Mouse (Mus musculus) layer of hippocampus, adult 9-11 months (tissue): ENCODE measurements around the gene Dysf.
A peak's percentile ranks its signal among the peaks of the same experiment; 100 is the strongest.
"Not testable (repeated sequence)": the region's sequence is repeated elsewhere in the genome, so short reads cannot be mapped to it uniquely, and the experiment has no call there.

Experiments used
- DNase-seq: peaks from one replicate; pipeline ENCODE4 v3.0.0; 2022

Dysf gene

GRCm38 (mm10) chr6:84008363-84009171 is at the start of gene Dysf:
TSS of gene Dysf (plus strand) at chr6:84008590.
- no peak for DNase-seq

DNA sequence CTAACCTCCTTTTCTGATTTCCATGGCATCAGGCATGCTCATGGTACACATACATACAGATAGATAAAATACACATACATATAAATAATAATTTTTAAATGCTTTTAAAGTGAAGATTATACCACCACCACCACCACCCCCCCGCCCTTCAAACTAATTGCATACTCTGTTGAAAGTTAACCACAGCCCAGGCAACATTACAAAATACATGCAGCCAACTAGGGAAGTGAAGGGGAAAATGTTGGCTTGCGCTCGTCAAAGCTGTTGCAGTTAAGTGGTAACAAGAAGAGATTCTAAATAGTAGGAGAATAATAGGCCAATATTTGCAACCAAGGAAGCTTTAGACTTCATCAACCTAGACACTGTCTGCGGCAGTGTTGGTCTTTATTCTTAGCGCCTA is 20.7 kb upstream of the Dysf start:
- no peak for DNase-seq

- no peak for DNase-seq
Measured at GRCm38 (mm10) chr6:84002716-84003115, 5.7 kb upstream of the Dysf start.

- no peak for DNase-seq
Measured at GRCm38 (mm10) chr6:84004295-84004694, 4.1 kb upstream of the Dysf start.

DNA sequence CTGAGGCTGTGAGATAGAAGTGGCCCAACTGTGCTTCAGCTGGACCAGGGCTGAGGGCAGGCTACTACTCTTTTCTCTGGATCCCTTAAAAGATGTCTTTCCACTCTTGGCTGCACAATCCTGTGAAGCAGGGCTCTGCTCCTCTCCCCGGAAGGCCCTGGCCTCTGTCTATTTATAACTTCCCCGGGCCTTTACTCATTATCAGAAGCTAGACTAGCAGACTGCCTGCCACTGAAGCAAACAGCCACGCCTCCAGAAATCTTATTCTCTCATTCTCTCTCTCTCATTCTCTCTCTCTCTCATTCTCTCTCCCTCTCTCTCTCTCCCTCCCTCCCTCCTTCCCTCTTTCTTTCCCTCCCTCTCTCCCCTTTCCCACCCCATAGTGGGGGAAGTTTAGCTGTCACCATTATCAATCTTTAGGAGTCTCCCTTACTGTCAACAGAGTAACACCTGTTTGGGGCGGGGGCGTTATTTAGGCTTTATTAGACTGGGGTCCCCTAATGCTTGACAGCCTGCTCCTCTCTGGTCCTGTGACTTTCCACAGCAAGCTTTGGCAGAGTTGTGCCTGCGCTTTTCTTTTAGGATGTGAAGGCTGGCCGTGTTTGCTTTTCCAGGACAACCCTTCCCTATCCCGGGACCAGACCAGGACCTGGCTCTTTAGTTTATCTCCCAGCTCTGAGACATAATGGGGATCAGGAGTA is 932 bp downstream of the Dysf start:
- no peak for DNase-seq

DNA sequence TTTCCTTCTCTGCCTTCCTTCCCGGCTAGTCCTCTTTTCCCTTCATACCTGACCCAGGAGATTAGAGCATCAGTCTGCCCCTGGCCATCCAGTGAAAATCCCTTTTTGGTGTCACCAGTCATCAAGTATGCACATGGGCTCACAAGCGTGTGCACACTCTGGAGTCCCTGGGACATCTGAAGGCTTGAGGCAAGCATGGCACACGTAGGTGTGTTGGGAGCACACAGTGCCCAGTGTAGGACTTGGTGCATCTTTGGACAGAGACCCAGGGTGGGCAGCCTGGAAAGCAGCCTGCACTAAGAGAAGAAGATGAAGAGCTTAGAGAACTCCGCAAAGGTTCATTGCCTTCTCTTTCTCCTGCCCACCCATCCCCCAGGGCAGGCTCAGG is 1.5 kb downstream of the Dysf start:
- no peak for DNase-seq

GRCm38 (mm10) chr6:84010303-84011225 is 2.2 kb downstream of the Dysf start:
- no peak for DNase-seq

- not testable (repeated sequence) for DNase-seq
Measured at GRCm38 (mm10) chr6:84014961-84015683, 6.7 kb downstream of the Dysf start.

GRCm38 (mm10) chr6:84016851-84017250 is 8.5 kb downstream of the Dysf start:
- no peak for DNase-seq

GRCm38 (mm10) chr6:84017392-84017791 is 9.0 kb downstream of the Dysf start:
- DNase-seq: no peak

GRCm38 (mm10) chr6:84018906-84019550 is 10.6 kb downstream of the Dysf start:
- no peak for DNase-seq

DNA sequence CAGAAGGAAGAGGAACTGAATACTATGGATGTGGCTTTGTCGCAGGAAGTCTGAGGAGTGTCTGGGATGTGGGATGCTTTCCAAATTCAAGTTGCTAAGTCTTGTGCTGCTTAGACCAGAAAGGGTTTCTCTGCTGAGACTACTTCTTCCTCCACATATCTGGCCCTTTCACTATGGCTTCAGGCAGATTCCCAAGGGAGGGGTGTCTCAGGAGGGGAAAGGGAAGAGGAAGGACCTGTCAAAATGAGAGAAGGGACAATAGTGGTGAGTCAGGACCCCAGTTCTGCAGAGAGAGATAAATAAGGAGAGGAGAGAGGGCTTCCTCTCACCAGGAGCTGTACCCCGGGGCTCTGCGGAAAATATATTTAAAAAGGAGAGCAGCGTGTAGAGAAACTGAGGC is 11.6 kb downstream of the Dysf start:
- DNase-seq: no peak

DNA sequence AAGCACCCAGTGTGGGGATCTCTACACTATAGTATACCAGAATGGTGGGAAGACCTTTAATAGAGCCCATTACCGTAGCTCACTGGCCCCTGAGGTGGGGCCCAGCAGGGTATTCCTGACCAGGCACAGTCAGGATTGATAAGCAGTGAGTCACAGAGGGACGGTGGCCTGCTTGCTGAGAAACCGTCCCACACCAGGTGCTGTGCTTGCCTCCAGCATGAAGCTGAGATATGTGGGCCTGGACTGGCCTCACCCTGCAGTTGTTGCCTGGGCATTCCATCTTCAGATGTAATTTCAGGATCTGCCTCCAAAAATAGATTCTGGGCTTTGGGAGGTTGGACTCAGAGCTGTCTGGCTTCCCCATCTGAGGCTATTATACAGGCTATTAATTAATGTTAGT is 13.6 kb downstream of the Dysf start:
- DNase-seq: no peak

DNA sequence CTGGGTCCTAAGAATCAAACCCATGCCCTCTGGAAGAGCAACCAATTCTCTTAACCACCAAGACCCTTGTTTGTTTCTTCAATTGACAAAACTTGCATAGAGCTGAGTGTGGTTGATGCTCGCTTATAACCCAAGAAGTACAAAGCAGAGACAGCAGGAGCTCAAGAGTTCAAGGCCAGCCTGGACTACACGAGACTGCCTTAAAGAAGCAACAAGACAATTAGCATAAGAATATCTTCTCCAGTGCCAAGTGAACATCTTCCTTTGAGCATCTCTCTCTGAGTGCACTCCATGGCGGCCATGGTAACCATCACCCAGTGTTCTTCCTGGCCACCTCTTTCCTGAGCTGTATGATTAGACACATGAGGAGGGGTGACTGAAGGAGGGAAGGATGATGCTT is 17.2 kb downstream of the Dysf start:
- DNase-seq: no peak

GRCm38 (mm10) chr6:84028791-84029190 is 20.4 kb downstream of the Dysf start:
- no peak for DNase-seq

GRCm38 (mm10) chr6:84029775-84030174 is 21.4 kb downstream of the Dysf start:
- DNase-seq: no peak

DNA sequence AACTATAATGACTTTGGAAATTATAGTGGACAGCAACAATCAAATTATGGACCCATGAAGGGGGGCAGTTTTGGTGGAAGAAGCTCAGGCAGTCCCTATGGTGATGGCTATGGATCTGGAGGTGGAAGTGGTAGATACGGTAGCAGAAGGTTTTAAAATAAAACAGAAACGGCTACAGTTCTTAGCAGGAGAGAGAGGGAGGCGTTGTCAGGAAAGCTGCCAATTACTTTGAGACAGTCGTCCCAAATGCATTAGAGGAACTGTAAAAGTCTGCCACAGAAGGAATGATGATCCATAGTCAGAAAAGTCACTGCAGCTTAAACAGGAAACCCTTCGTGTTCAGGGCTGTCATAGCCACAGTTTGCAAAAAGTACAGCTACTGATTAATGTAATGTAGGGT is 24.1 kb downstream of the Dysf start:
- peak; percentile 11 for DNase-seq

- DNase-seq: no peak
Measured at GRCm38 (mm10) chr6:84043251-84043940, 35.0 kb downstream of the Dysf start.

DNA sequence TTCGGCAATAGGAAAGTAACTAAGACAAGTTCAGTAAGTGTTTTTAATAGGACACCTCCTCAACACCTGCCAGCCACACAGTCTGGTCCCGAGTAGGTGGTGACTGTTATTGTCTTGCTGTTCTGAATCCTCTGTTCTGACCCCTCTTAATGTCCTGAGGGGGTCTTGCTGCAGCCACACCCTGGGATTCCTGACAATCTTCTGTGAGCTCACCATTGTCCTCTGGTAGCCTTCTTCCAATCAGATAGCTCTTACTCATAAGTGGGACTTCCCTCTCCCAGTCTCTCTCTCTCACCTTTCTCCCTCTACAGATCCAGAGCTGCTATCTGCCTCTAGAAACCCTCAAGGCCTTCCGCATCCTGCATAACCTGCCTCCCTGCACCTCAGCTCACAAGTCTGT is 36.3 kb downstream of the Dysf start:
- DNase-seq: no peak

DNA sequence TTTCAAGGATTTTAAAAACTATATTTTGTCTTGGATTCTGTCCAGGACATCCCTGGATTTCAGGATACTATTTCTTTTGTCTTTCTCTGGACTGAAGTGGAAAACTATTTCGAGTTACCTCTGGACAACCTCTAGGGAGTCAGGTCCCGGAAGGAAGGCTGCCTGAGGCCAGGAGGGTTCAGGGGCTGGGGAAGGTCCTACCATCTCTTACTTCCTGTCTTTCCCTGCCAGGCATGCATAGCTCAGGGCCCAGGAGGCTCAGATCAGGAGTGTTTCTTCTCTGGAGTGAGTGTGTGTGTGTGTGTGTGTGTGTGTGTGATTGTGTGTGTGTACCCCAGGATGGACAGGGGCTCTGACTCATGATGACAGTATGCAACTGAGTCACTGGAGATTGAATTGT is 40.5 kb downstream of the Dysf start:
- no peak for DNase-seq

DNA sequence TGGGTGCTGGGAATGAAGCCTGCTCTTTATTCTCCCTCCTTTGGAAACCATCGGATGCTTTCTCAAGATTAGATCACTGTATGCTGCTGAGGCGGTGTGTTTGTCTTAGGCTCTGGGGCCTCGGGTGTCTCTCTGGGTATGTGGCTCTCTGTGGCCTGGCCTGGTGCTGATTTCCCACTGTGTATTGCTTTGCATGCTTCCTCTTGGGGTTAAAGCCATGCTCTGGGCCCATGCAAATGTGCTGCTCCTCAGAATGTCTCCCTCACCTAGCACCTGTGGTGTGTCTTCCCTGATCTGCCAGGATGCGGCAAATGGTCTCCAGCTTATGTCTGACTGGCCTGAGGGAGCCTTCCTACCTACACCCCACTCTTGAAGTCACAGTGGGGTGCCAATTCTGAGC is 41.8 kb downstream of the Dysf start:
- no peak for DNase-seq

- no peak for DNase-seq
Measured at GRCm38 (mm10) chr6:84051032-84051431, 42.6 kb downstream of the Dysf start.
